Mouse (Mus musculus) v-Abl transformed pro-B cells (cell line): ENCODE measurements around the gene Cntnap1.

Experiments used
- in situ Hi-C, 2 experiments: fragments of 400-800 bp; cut with MboI; formaldehyde crosslinking; loops; one replicate each; pipeline ENCODE4 v1.15.1; 2025; ENCODE audit not compliant: unreplicated experiment in 2 of 2

The Cntnap1 gene

GRCm38 (mm10) chr11:101195101-101195500 is 24.8 kb downstream of the Cntnap1 start:
- in situ Hi-C loops = loop anchor here (25.0 kb wide), 1 partner anchor 833 kb away; the partner anchor contains the start of gene Hap1 (in 2 of the 2)

GRCm38 (mm10) chr11:101195571-101195970 is 25.2 kb downstream of the Cntnap1 start:
- in situ Hi-C loops = loop anchor here (25.0 kb wide), 1 partner anchor 833 kb away; the partner anchor contains the start of gene Hap1 (in 2 of the 2)

GRCm38 (mm10) chr11:101196175-101196574 is 25.9 kb downstream of the Cntnap1 start:
- in situ Hi-C loops = loop anchor here (25.0 kb wide), 1 partner anchor 834 kb away; the partner anchor contains the start of gene Hap1 (in 2 of the 2)

- in situ Hi-C loops = loop anchor here (25.0 kb wide), 1 partner anchor 837 kb away; the partner anchor contains the start of gene Hap1 (in 2 of the 2)
Observed at GRCm38 (mm10) chr11:101199555-101199954, 29.2 kb downstream of the Cntnap1 start.

- in situ Hi-C loops = no loop called here
Observed at GRCm38 (mm10) chr11:101200986-101201385, 30.7 kb downstream of the Cntnap1 start.

- in situ Hi-C loops = loop anchor here (5.0 to 10.0 kb wide), 6 partner anchors 35 to 185 kb away; partner anchors contain the start of genes Becn1 (in 2 of the 2), Ramp2 (in 1 of the 2) and Vps25 (in 1 of the 2)
Observed at GRCm38 (mm10) chr11:101211970-101212369, 41.6 kb downstream of the Cntnap1 start.

GRCm38 (mm10) chr11:101216936-101217335 is 46.6 kb downstream of the Cntnap1 start:
- in situ Hi-C loops = loop anchor here (10.0 kb wide), 2 partner anchors 88 to 178 kb away; partner anchors contain the start of gene Becn1 (in 1 of the 2)

GRCm38 (mm10) chr11:101218436-101219055 is 48.2 kb downstream of the Cntnap1 start:
- in situ Hi-C loops = loop anchor here (10.0 kb wide), 2 partner anchors 86 to 176 kb away; partner anchors contain the start of gene Becn1 (in 1 of the 2)

- in situ Hi-C loops = no loop called here
Observed at GRCm38 (mm10) chr11:101220853-101221252, 50.5 kb downstream of the Cntnap1 start.

GRCm38 (mm10) chr11:101221306-101221986 is 51.1 kb downstream of the Cntnap1 start:
- in situ Hi-C loops = no loop called here

- in situ Hi-C loops = no loop called here
Observed at GRCm38 (mm10) chr11:101224337-101224736, 54.0 kb downstream of the Cntnap1 start.

GRCm38 (mm10) chr11:101225331-101226064 is 55.2 kb downstream of the Cntnap1 start:
- in situ Hi-C loops = no loop called here

- in situ Hi-C loops = no loop called here
Observed at GRCm38 (mm10) chr11:101226065-101226701, 55.9 kb downstream of the Cntnap1 start, which contains the start of gene Ezh1. Gene Ezh1 (minus strand): TSS chr11:101226463.

- in situ Hi-C loops = no loop called here
Observed at GRCm38 (mm10) chr11:101229361-101229900, 59.1 kb downstream of the Cntnap1 start.

- in situ Hi-C loops = no loop called here
Observed at GRCm38 (mm10) chr11:101230061-101230511, 59.8 kb downstream of the Cntnap1 start.

- in situ Hi-C loops = no loop called here
Observed at GRCm38 (mm10) chr11:101230526-101230925, 60.2 kb downstream of the Cntnap1 start.

GRCm38 (mm10) chr11:101230991-101231871 is 60.9 kb downstream of the Cntnap1 start:
- in situ Hi-C loops = no loop called here

GRCm38 (mm10) chr11:101232010-101232839 is 61.9 kb downstream of the Cntnap1 start:
- in situ Hi-C loops = no loop called here
